Mouse (Mus musculus): ENCODE measurements around the gene Shc4.

Shc4 gene

GRCm38 (mm10) chr2:125644912-125645311 is 79.0 kb downstream of the Shc4 start:
- DNase-seq (ENCODE audit: low read depth, low spot score), result no peak

- DNase-seq (ENCODE audit: low read depth, low spot score), result no peak
Observed at GRCm38 (mm10) chr2:125637331-125637730, 86.6 kb downstream of the Shc4 start.

- no peak for DNase-seq (ENCODE audit: low read depth, low spot score)
Observed at GRCm38 (mm10) chr2:125630010-125630409, 93.9 kb downstream of the Shc4 start.

GRCm38 (mm10) chr2:125628487-125628886 is 95.5 kb downstream of the Shc4 start:
- no peak for DNase-seq (ENCODE audit: low read depth, low spot score)

GRCm38 (mm10) chr2:125626536-125626935 is 97.4 kb downstream of the Shc4 start:
- no peak for DNase-seq (ENCODE audit: low read depth, low spot score)

- DNase-seq (ENCODE audit: low read depth, low spot score), result peak; percentile 93
Observed at GRCm38 (mm10) chr2:125624837-125625351, 99.1 kb downstream of the Shc4 start, which contains the start of gene Cep152. Cep152 (minus strand) TSS chr2:125625113.

GRCm38 (mm10) chr2:125624127-125624685 is 99.7 kb downstream of the Shc4 start:
- no peak for DNase-seq (ENCODE audit: low read depth, low spot score)

DNA sequence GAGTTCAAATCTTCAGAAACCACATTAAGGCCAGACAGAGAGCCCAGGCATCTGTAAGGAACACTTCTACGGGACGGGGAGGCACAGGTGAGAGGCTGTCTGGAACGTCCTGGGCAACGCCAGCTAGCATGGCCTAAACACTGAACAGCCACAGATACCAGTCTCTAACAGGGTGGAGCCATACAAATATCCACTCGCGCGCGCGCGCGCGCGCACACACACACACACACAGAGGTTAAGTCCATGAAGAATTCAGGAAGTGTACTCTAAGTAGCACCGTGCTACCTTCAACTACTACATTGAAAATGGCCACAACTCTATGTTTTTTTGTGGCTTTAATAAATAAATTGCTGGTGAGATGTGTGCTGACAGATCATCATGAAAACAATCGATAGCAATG is 100.7 kb downstream of the Shc4 start:
- no peak for DNase-seq (ENCODE audit: low read depth, low spot score)

DNA sequence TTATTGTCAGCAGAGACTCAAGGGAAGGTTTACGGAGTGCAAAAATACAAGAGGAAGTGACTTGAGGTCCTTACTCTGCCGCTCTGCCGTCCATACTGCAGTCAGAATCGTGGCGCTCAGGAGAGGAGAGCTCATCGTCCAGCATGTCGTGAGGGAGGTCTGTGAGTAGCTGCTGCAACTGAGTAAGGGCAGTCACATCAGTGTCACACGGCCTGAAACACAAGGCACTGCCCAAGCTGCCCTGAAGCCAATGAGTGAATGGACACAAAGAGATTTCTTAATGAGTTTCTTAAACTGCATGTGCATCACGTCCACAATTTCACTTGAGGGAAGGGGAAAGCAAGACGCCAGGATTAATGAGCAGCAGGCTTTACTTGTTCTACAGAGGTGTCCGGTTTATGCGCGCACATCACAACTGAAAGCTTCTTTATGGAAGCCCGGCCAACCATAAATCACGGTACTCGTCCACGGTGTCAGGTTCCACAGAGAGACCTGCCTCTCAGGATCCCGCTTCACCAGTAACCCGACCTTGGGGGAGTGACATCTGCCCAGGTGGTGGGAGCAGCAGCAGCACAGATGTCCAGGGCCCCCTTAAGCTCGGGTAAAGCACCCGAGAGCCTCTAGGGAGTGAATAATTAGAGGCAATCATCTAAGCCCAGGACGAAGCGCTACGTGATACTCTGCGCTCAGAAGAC is 103.6 kb downstream of the Shc4 start:
- DNase-seq (ENCODE audit: low read depth, low spot score), result peak; percentile 42

DNA sequence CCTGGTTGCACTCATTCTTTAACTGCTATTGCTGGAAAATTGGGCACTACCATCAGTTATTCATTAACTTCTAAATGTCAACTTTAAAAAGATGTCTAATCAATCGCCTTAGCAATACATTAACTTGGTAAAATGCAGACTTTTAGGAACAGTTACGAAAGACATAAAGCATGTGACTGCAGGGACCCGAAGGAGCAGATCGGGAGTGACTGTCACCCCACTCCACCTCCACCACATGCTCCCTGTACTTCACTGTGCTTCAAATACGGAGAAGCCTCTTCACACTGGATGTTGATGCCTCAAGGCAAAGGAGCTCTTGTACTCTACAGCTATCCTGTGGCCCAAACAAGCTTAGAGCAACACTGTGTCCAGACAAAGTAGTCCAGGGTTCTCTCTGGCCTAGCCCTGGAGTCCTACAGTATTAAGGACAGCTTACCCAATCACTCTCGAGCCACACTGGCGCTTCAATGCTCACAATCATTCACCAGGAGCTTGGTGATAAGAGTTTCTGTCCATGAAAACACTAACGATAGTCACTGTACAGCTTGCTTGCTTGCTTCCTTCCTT is 108.0 kb downstream of the Shc4 start:
- DNase-seq (ENCODE audit: low read depth, low spot score), result no peak

- DNase-seq (ENCODE audit: low read depth, low spot score), result no peak
Observed at GRCm38 (mm10) chr2:125615440-125615839, 108.5 kb downstream of the Shc4 start.

DNA sequence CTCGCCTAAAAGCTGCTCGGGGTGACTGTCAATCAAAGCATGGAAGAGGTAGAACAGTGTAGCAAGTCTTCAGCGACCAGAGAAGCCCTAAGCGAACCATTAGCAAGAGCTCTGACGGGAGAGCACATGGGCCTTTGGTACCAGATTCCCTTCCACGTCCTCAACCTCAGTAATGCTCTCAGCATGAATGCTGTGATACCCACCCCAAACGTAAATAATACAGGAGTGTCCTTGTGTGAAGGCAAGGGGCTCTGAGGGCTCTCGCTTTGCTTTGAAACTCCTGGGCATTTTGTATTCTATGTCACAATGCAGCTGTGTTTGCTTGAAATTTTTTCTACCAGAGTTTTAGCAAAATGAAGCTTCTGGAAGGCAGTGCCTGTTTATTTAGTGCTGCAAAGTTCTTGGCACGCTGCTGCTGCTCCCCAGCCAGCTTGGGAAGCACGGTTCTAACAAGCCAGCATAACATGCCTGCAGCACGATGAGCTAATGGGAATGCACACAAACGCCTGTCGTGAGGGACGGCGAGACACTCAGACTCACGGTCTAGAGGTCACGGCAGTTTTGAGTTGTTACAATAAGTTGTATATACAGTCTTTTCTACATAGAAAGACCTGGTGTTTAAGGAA is 117.6 kb downstream of the Shc4 start:
- DNase-seq (ENCODE audit: low read depth, low spot score), result no peak

DNA sequence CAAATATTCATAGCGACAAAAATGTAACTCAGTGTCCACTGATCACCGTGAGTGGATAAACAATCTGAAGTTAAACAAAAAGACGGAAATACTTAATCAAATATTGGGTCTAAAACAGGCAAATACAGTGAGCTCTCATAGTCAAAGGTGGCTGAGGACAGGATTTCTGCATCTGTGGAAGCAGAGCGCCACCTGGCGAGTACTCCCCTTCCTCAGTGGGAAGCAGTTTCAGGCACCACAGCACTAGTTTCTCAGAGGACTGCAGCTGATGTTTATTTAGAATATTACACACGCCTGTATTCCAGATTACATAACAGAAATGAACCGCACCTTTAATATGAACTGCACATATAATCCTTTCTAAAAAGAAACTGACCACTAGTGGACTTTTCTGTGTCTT is 119.3 kb downstream of the Shc4 start:
- peak; percentile 26 for DNase-seq (ENCODE audit: low read depth, low spot score)

- no peak for DNase-seq (ENCODE audit: low read depth, low spot score)
Observed at GRCm38 (mm10) chr2:125602970-125603369, 121.0 kb downstream of the Shc4 start.

GRCm38 (mm10) chr2:125598958-125599357 is 125.0 kb downstream of the Shc4 start:
- no peak for DNase-seq (ENCODE audit: low read depth, low spot score)

DNA sequence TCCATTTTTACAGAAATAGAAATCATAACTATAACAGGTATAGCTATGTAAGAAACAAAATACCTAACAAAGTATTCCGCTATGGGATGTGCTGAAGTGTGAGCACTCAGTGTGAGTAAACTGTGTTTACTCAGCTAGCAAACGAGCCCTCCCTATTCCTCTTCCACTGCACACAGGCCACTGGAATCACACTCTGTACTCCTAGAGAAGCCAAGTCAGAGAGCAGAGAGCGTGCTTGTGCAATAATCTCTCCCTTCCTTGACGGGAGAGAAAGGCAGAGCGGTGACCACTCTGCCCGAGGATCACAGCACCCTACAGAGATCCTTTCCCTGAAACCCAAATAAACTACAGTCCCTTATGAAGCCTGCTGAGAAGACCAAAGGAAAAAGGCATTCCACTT is 125.7 kb downstream of the Shc4 start:
- DNase-seq (ENCODE audit: low read depth, low spot score), result no peak

- no peak for DNase-seq (ENCODE audit: low read depth, low spot score)
Observed at GRCm38 (mm10) chr2:125594786-125595185, 129.2 kb downstream of the Shc4 start.

DNA sequence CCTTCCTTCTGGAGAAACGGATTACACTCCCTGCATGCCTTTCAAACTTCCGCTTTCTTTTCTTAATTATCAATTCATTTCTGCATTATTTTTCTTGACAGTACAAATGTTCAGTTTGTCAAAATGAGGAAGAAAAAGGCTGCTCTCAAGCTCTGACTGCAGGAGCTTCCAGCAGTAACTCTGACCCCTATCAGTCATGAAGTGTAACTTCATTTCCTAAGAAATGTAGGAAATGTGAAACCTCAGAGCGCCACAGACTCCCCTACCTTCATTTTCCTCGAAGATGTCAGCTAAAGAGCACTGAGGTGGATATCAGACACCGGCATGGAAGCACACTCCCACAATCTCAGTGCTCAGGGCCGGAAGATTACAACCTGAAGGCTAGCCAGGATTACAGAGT is 129.9 kb downstream of the Shc4 start:
- no peak for DNase-seq (ENCODE audit: low read depth, low spot score)

- DNase-seq (ENCODE audit: low read depth, low spot score), result no peak
Observed at GRCm38 (mm10) chr2:125591895-125592294, 132.1 kb downstream of the Shc4 start.

DNA sequence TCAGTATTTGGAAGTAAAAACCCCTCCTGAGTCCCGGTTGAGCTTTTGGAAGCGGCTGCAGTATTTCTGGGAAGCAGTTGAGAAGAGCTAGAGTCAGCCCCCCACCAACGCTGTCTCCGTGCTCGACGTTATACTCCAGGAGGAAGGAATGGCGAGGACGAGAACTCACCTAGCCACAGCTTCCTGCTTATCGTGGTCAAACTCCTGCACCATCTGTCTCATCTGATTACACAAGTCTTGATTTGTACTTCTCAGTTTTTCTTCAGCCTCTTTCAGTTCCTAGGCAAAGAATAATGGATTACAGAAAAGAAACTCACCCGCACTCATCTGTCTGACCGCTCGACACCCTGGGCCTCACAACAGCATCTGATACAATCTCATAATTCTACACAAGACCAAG is 134.7 kb downstream of the Shc4 start:
- no peak for DNase-seq (ENCODE audit: low read depth, low spot score)

DNA sequence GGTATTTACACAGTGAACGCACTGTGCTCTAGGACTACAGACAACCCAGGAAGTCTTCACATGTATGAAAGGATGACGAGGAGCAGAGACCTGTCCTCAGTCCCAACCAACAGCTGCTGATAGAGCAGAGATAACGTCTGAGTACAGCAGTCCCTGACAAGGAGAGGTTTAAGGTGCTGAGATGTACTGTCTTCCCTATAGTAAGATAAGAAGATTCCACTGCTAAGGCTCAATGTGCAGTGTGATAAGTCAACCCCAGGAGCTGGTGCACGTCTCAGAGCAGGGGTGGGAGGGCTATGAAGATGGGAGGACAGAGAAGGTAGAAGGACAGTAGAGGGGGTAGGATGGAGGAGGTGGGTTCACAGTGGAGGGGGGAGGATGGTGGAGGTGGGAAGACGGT is 142.9 kb downstream of the Shc4 start:
- no peak for DNase-seq (ENCODE audit: low read depth, low spot score)

GRCm38 (mm10) chr2:125577670-125578069 is 146.3 kb downstream of the Shc4 start:
- DNase-seq (ENCODE audit: low read depth, low spot score), result no peak
